Mouse (Mus musculus): ENCODE measurements around the gene Folh1. TPM values are rescaled to one million over a fixed set of nuclear protein-coding genes. Genes with fewer than 3 reads are reported as not detected.
"Not testable (repeated sequence)": the region's sequence is repeated elsewhere in the genome, so short reads cannot be mapped to it uniquely, and the experiment has no call there.

Folh1 gene
- polyA plus RNA-seq (2012; fragmentation: generic; extraction: Trizol) = not detected

DNA sequence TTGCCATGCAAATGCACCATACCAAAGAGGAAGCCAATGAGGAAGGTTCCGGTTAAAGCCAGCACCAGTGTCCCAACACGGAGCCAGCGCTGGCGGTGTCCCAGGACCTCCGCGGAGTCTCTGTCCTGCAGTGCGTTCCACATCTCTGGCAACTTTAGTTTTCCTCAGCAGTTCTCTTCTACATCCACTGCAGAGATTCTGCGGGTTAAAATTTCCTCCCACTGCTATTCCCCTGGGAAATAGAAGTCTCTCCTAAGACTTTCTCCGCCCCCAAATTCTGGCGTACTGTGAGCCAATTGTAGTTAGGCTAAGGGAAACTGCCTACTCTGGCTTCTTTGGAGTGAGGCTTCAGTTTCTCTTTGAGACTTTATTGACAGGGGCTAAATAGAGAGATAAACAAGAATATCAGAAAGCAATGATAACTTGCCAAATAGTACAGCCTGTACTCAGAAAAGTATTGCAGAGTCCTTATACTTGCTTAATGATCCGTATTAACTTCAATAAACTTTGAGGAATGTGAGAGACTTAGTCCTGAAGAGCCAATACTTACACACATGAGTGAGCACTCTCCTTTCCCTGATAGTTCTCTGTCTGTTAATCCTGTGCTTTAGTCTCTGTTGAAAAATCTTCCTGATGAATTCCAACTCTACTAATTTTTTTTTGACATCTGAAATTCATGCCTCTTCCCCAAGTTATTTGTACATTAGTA is at the start of gene Folh1:
Gene Folh1, minus strand, starts transcription at position 327 of the 709 bp plus-strand sequence.
- H3ac ChIP-seq (ENCODE audit: control insufficient read depth, insufficient read length) = no peak within 1 kb of the TSS
- H3K4me3 ChIP-seq = no peak within 1 kb of the TSS
- no peaks in the 10 kb centered on the region for H3K79me2 ChIP-seq (ENCODE audit: control insufficient read depth, insufficient read depth)
- H3K4me2 ChIP-seq (ENCODE audit: low read depth) = no peak within 1 kb of the TSS
- TF ChIP-seq TCF12 (IDR thresholded peaks at IDR 0.05; ENCODE audit: insufficient read depth, poor library complexity, severe bottlenecking) (no peak), POLR2A (IDR thresholded peaks at IDR 0.05; ENCODE audit: insufficient read length, low read depth) (no peak), TCF3 (IDR thresholded peaks at IDR 0.05; ENCODE audit: insufficient read length, low read depth) (no peak), POLR2AphosphoS2 (IDR thresholded peaks at IDR 0.05; ENCODE audit: insufficient read length, low read depth) (no peak)
- no peaks in the 10 kb centered on the region for H3K27me3 ChIP-seq (ENCODE audit: control insufficient read depth, insufficient read depth, insufficient read length)
- H3K36me3 ChIP-seq (ENCODE audit: control insufficient read depth, insufficient read depth) = no peaks in the 10 kb centered on the region

DNA sequence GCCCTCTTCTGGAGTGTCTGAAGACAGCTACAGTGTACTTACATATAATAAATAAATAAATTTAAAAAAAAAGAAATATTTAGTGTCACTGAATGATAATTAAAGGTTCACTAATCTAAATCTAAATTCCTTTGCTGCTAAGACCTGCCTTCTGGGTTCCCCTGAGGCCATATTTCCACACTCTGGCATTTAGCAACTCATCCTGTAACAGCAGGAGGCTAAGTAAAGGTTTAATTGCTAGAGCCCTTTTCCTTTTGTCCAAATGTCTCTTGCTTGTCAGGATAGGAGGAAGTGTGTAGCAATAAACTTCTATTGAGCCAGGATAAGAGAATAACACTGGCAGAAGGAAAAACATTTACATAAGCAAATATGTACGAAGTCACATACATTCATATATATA is 40.7 kb upstream of the Folh1 start:
- H3K79me2 ChIP-seq (ENCODE audit: control insufficient read depth, insufficient read depth) = no peaks in the 10 kb centered on the region
- H3ac ChIP-seq (ENCODE audit: control insufficient read depth, insufficient read length) = no peak overlapping the region
- no peak overlapping the region for H3K4me2 ChIP-seq (ENCODE audit: low read depth)
- no peaks in the 10 kb centered on the region for H3K36me3 ChIP-seq (ENCODE audit: control insufficient read depth, insufficient read depth)
- TF ChIP-seq MAX (IDR thresholded peaks at IDR 0.05; ENCODE audit: low read depth) = no peak
- TF ChIP-seq CEBPB (IDR thresholded peaks at IDR 0.05; ENCODE audit: insufficient read depth, poor library complexity, severe bottlenecking) = no peak
- TF ChIP-seq MYOG (IDR thresholded peaks at IDR 0.05; ENCODE audit: control insufficient read depth in 1 of 3, insufficient read depth in 1 of 3, insufficient read length in 2 of 3, low read depth in 2 of 3) = no peak
- TF ChIP-seq REST (IDR thresholded peaks at IDR 0.05; ENCODE audit: insufficient read depth, insufficient read length) = no peak
- TF ChIP-seq TCF12 (IDR thresholded peaks at IDR 0.05; ENCODE audit: insufficient read depth, poor library complexity, severe bottlenecking) = no peak
- no peak for TF ChIP-seq POLR2A (IDR thresholded peaks at IDR 0.05; ENCODE audit: insufficient read length, low read depth)
- TF ChIP-seq POLR2AphosphoS2 (IDR thresholded peaks at IDR 0.05; ENCODE audit: insufficient read length, low read depth) = no peak
- TF ChIP-seq USF1 (IDR thresholded peaks at IDR 0.05; ENCODE audit: low read depth) = no peak
- no peak for TF ChIP-seq MYOD1 (IDR thresholded peaks at IDR 0.05; ENCODE audit: control insufficient read depth in 1 of 3, insufficient read length in 2 of 3, low read depth in 2 of 3)
- no peak for TF ChIP-seq E2F4 (IDR thresholded peaks at IDR 0.05; ENCODE audit: insufficient read depth)
- TF ChIP-seq TCF3 (IDR thresholded peaks at IDR 0.05; ENCODE audit: insufficient read length, low read depth) = no peak
- no peak for TF ChIP-seq SRF (IDR thresholded peaks at IDR 0.05; ENCODE audit: control insufficient read depth, insufficient read length, low read depth)
- H3K4me3 ChIP-seq = no peak overlapping the region
- no peaks in the 10 kb centered on the region for H3K27me3 ChIP-seq (ENCODE audit: control insufficient read depth, insufficient read depth, insufficient read length)

DNA sequence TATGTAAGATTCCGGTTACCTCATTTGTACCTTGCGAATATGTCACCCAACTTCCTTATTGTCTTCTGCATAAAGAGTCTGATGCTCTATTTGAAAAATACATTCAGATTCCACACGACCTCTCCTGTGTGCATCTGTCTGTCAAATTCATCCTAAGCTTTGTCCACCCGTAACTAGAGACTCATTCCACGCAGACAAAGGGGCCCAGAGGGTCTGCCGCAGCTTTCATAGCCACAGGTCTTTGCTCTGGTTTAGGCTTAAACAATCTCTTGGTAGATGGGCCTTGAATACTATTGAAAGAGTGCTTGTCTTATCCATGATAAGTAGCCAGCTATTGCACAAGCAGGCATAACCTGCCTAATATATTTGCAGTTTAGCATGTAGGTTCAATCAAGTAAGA is 40.0 kb upstream of the Folh1 start:
- not testable (repeated sequence) for H3K79me2 ChIP-seq (ENCODE audit: control insufficient read depth, insufficient read depth)

DNA sequence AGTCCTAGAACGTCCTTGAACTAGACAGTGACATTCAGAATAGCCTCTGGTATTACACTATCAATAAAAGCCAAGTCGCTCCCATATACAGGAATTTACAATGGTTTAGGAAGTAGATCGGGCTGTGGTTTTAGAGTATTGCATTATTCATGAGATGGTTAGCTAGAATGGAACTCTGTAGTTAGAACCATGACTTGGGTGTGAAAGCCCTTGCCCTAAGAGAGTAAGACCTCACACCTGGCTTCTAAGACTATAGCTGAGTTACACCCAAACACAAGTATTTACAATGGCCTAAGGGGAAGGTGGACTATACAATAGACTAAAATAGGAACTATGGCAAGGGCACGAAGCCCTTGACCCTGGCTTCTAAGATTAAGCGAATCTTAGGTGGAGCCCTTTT is 39.5 kb upstream of the Folh1 start:
- not testable (repeated sequence) for H3K4me2 ChIP-seq (ENCODE audit: low read depth); H3K36me3 ChIP-seq (ENCODE audit: control insufficient read depth, insufficient read depth)

More for the DNA sequence above, 40.0 kb upstream of the Folh1 start:
- H3K4me3 ChIP-seq; H3ac ChIP-seq (ENCODE audit: control insufficient read depth, insufficient read length); H3K4me2 ChIP-seq (ENCODE audit: low read depth); H3K36me3 ChIP-seq (ENCODE audit: control insufficient read depth, insufficient read depth); H3K27me3 ChIP-seq (ENCODE audit: control insufficient read depth, insufficient read depth, insufficient read length): not testable (repeated sequence)

DNA sequence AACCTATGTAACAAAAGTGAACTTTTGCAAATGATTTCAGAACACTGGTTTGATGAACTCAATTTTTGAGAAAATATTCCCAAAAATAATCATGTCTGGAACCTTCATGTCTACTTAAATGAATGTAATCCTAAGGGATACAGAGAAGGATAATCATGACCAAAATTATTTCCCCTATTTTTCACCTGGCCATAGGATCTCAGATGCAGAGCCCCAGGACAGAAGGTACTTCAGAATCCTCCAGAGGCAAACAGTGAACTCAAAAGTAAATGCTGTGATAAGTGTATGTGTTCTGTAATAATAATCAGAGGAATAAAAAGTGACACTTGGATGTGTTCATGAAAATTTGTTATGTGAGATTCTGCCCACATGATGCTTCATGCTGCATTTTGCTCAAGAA is 19.0 kb upstream of the Folh1 start, which contains the start of gene Vmn2r77:
Gene Vmn2r77, plus strand, starts transcription at position 301 of the 400 bp plus-strand sequence.
- no peaks in the 10 kb centered on the region for H3K79me2 ChIP-seq (ENCODE audit: control insufficient read depth, insufficient read depth)
- no peaks in the 10 kb centered on the region for H3K36me3 ChIP-seq (ENCODE audit: control insufficient read depth, insufficient read depth)
- H3K4me3 ChIP-seq = no peak within 1 kb of the TSS
- no peak within 1 kb of the TSS for H3K4me2 ChIP-seq (ENCODE audit: low read depth)
- no peak for TF ChIP-seq USF1 (IDR thresholded peaks at IDR 0.05; ENCODE audit: low read depth)
- TF ChIP-seq REST (IDR thresholded peaks at IDR 0.05; ENCODE audit: insufficient read depth, insufficient read length) = no peak
- no peak for TF ChIP-seq TCF12 (IDR thresholded peaks at IDR 0.05; ENCODE audit: insufficient read depth, poor library complexity, severe bottlenecking)
- no peak for TF ChIP-seq POLR2A (IDR thresholded peaks at IDR 0.05; ENCODE audit: insufficient read length, low read depth)
- no peak for TF ChIP-seq MAX (IDR thresholded peaks at IDR 0.05; ENCODE audit: low read depth)
- H3K27me3 ChIP-seq (ENCODE audit: control insufficient read depth, insufficient read depth, insufficient read length) = no peaks in the 10 kb centered on the region
- no peak within 1 kb of the TSS for H3ac ChIP-seq (ENCODE audit: control insufficient read depth, insufficient read length)

More for the DNA sequence above, 39.5 kb upstream of the Folh1 start:
- not testable (repeated sequence) for H3K27me3 ChIP-seq (ENCODE audit: control insufficient read depth, insufficient read depth, insufficient read length); H3K79me2 ChIP-seq (ENCODE audit: control insufficient read depth, insufficient read depth); H3ac ChIP-seq (ENCODE audit: control insufficient read depth, insufficient read length); H3K4me3 ChIP-seq

DNA sequence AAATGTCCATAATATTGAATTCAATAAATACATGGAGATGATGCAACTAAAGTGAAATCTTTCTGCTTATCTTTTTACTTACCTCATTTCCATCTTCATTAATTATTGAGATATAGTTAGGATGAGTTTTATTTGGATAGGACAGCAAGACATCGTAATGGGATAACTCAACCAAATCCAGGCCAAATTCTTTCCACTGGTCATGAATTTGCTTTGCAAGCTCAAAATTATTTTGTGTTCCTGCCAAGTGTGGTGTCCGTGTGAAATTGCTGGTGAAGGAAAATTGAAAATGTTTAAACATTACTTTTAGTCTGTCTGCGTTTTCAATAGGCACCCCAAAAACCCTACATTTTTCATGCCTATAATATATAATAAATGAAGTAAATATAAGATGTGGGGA is 4.1 kb downstream of the Folh1 start:
- Histone ChIP-seq H3K79me2 (ENCODE audit: control insufficient read depth, insufficient read depth) (no peaks in the 10 kb centered on the region), H3K4me2 (ENCODE audit: low read depth) (no peak overlapping the region), H3ac (ENCODE audit: control insufficient read depth, insufficient read length) (no peak overlapping the region), H3K27me3 (ENCODE audit: control insufficient read depth, insufficient read depth, insufficient read length) (no peaks in the 10 kb centered on the region), H3K4me3 (no peak overlapping the region), H3K36me3 (ENCODE audit: control insufficient read depth, insufficient read depth) (no peaks in the 10 kb centered on the region)
- TF ChIP-seq MYOG (IDR thresholded peaks at IDR 0.05; ENCODE audit: control insufficient read depth in 1 of 3, insufficient read depth in 1 of 3, insufficient read length in 2 of 3, low read depth in 2 of 3) (no peak), REST (IDR thresholded peaks at IDR 0.05; ENCODE audit: insufficient read depth, insufficient read length) (no peak), E2F4 (IDR thresholded peaks at IDR 0.05; ENCODE audit: insufficient read depth) (no peak), MYOD1 (IDR thresholded peaks at IDR 0.05; ENCODE audit: control insufficient read depth in 1 of 3, insufficient read length in 2 of 3, low read depth in 2 of 3) (no peak), POLR2A (IDR thresholded peaks at IDR 0.05; ENCODE audit: insufficient read length, low read depth) (no peak), MAX (IDR thresholded peaks at IDR 0.05; ENCODE audit: low read depth) (no peak), TCF12 (IDR thresholded peaks at IDR 0.05; ENCODE audit: insufficient read depth, poor library complexity, severe bottlenecking) (no peak), SRF (IDR thresholded peaks at IDR 0.05; ENCODE audit: control insufficient read depth, insufficient read length, low read depth) (no peak), USF1 (IDR thresholded peaks at IDR 0.05; ENCODE audit: low read depth) (no peak), CEBPB (IDR thresholded peaks at IDR 0.05; ENCODE audit: insufficient read depth, poor library complexity, severe bottlenecking) (no peak), POLR2AphosphoS2 (IDR thresholded peaks at IDR 0.05; ENCODE audit: insufficient read length, low read depth) (no peak), TCF3 (IDR thresholded peaks at IDR 0.05; ENCODE audit: insufficient read length, low read depth) (no peak)

All from myocyte (in vitro differentiated cells).